Mouse (Mus musculus) bone marrow macrophage, adult 2 months (primary cell): ENCODE results near the gene Prkag1.

Source experiments
- CTCF ChIP-seq: IDR thresholded peaks from 2 replicates; pipeline ENCODE4 v1.5.1; 2012; ENCODE audit warnings: low read depth, mild to moderate bottlenecking, low read length, moderate library complexity
- POLR2A ChIP-seq: IDR thresholded peaks from 2 replicates; pipeline ENCODE4 v1.6.1; 2012; ENCODE audit warnings: mild to moderate bottlenecking, low read depth, low read length, borderline replicate concordance

- TF ChIP-seq POLR2A: no peak
- TF ChIP-seq CTCF: no peak
These were observed 59.4 kb downstream of the Prkag1 start for GRCm38 (mm10) chr15:98771813-98772425.
